Mouse (Mus musculus) spleen, embryonic (tissue): ENCODE results near the gene Ppp1r12a.
"Not testable (repeated sequence)": the region's sequence is repeated elsewhere in the genome, so short reads cannot be mapped to it uniquely, and the experiment has no call there.

ENCODE experiments used
- CTCF ChIA-PET: fragments of 350-600 bp; sonication (Branson Sonifier 250); formaldehyde crosslinking; loops from one replicate; lab custom pipeline; 2022; lab: Charles Lee

The Ppp1r12a gene

GRCm38 (mm10) chr10:108198945-108199344, 37.0 kb downstream of the Ppp1r12a start:
- CTCF ChIA-PET: no interaction called here

- CTCF ChIA-PET: no interaction called here
These were observed 40.1 kb downstream of the Ppp1r12a start for GRCm38 (mm10) chr10:108202126-108202525.

- CTCF ChIA-PET: no interaction called here
These were observed 41.4 kb downstream of the Ppp1r12a start for GRCm38 (mm10) chr10:108203440-108203839.

GRCm38 (mm10) chr10:108209396-108209795, 47.4 kb downstream of the Ppp1r12a start:
- CTCF ChIA-PET: no interaction called here

- CTCF ChIA-PET: interaction anchor here (0.6 kb wide), 1 partner anchor 44 kb away, joined by 4 read pairs; no protein-coding TSS in a partner anchor
These were observed 62.4 kb downstream of the Ppp1r12a start for GRCm38 (mm10) chr10:108224413-108224812.

GRCm38 (mm10) chr10:108237049-108237448, 75.1 kb downstream of the Ppp1r12a start:
- CTCF ChIA-PET: no interaction called here

- CTCF ChIA-PET: no interaction called here
These were observed 77.1 kb downstream of the Ppp1r12a start for GRCm38 (mm10) chr10:108239061-108239460.

GRCm38 (mm10) chr10:108250710-108251109, 88.7 kb downstream of the Ppp1r12a start:
- CTCF ChIA-PET: no interaction called here

GRCm38 (mm10) chr10:108251181-108251580, 89.2 kb downstream of the Ppp1r12a start:
- CTCF ChIA-PET: no interaction called here

- CTCF ChIA-PET: no interaction called here
These were observed 93.9 kb downstream of the Ppp1r12a start for GRCm38 (mm10) chr10:108255812-108256376.

GRCm38 (mm10) chr10:108260931-108261330, 98.9 kb downstream of the Ppp1r12a start:
- CTCF ChIA-PET: no interaction called here

GRCm38 (mm10) chr10:108264641-108265040, 102.6 kb downstream of the Ppp1r12a start:
- CTCF ChIA-PET: no interaction called here

- CTCF ChIA-PET: no interaction called here
These were observed 109.2 kb downstream of the Ppp1r12a start for GRCm38 (mm10) chr10:108271201-108271600.

GRCm38 (mm10) chr10:108276678-108277077, 114.7 kb downstream of the Ppp1r12a start:
- CTCF ChIA-PET: no interaction called here

GRCm38 (mm10) chr10:108277198-108277597, 115.2 kb downstream of the Ppp1r12a start:
- CTCF ChIA-PET: no interaction called here

GRCm38 (mm10) chr10:108281099-108281498, 119.1 kb downstream of the Ppp1r12a start:
- CTCF ChIA-PET: not testable (repeated sequence)

- CTCF ChIA-PET: no interaction called here
These were observed 120.4 kb downstream of the Ppp1r12a start for GRCm38 (mm10) chr10:108282351-108282750.

GRCm38 (mm10) chr10:108283418-108283817, 121.4 kb downstream of the Ppp1r12a start:
- CTCF ChIA-PET: no interaction called here

- CTCF ChIA-PET: no interaction called here
These were observed 121.8 kb downstream of the Ppp1r12a start for GRCm38 (mm10) chr10:108283837-108284236.

- CTCF ChIA-PET: no interaction called here
These were observed 122.5 kb downstream of the Ppp1r12a start for GRCm38 (mm10) chr10:108284445-108284844.

GRCm38 (mm10) chr10:108284977-108285376, 123.0 kb downstream of the Ppp1r12a start:
- CTCF ChIA-PET: no interaction called here

GRCm38 (mm10) chr10:108286658-108287437, 124.9 kb downstream of the Ppp1r12a start:
- CTCF ChIA-PET: no interaction called here

GRCm38 (mm10) chr10:108287438-108287801, 125.4 kb downstream of the Ppp1r12a start:
- CTCF ChIA-PET: no interaction called here
